Mouse (Mus musculus): ENCODE measurements around the gene Cbfa2t2.

- TF ChIP-seq CTCF (IDR thresholded peaks at IDR 0.05; ENCODE audit: extremely low read depth, insufficient read depth, low read length): no peak
- no peak for TF ChIP-seq POLR2A (IDR thresholded peaks at IDR 0.05; ENCODE audit: extremely low read depth, insufficient read depth, low read length)
Measured at GRCm38 (mm10) chr2:154577744-154578067, 141.4 kb downstream of the Cbfa2t2 start.

Measured in cortical plate, adult 2 months (tissue).